Mouse (Mus musculus): Measurements from ENCODE around the gene Ndufb3. TPM values are rescaled to one million over a fixed set of nuclear protein-coding genes. Genes with fewer than 3 reads are reported as not detected.
"Not testable (repeated sequence)": the region's sequence is repeated elsewhere in the genome, so short reads cannot be mapped to it uniquely, and the experiment has no call there.

The Ndufb3 gene
- polyA plus RNA-seq (2016; fragmentation: Nextera tagmentation; extraction: Ambion mirVana), result 135 and 138 TPM in 2 replicates

DNA sequence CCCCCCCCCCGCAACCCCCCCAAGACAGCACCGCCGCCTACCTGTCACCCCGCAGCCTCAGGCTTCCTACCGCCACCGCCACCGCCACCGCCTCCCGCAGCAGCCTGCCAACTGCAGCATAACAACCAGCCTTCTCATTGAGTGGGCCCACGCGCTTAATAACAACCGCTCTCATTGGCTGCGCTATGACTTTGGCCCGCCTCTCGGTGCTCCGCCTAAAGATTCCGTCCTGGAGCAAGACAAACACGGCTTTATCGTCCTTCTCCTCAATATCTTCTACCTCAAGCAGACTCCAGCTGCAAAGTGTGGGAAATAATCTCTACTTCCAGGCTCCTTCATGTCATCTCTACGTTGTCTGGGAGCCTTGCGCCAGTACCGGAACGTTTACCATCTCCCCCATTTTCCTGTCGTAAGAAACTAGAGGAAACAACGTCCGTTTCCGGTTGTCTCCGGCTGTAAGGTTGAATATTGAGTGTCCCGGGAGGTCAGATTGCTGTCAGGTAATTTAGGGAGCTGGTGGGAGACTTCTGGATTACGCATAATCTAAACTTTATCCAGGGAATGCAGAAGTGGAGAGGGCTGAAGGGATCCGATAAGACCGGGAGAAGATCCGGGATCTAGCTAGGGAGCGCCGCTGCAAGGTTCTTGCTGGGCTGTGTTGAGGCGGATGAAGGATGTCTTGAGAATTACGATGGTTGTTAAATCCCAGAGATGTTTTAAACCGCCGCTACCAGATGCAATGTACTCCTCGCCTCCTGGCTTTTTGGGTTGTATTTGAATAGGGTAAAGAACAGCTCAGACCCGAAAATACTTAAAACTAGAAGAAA, at the start of gene Ndufb3, which contains the start of gene Fam126b:
Gene Ndufb3 (plus strand): TSS at position 214 of the 827 bp plus-strand sequence.
Gene Fam126b (minus strand): TSS at position 153 of the 827 bp plus-strand sequence.
- peak within 1 kb of the TSS; percentile 96 for H3K27ac ChIP-seq

DNA sequence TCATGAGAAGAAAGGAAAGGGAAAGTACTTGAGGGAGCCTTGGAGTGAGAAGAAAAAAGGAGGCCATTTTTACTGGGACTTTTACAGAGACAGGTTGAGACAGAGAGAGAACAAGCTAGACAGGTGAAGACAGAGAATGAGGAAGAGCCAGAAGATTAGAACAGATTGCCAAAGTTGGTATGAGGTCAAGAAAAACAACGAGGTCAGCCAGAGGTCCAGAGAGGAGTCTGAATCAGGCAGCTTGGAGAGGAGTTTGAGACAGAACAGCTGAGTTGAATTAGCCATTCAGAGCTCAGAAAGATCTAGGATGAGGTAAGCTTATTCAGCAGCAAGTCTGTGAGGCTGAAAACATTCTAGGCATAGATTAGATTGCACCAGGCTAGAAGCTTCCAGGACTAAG, 44.8 kb upstream of the Ndufb3 start:
- no peaks in the 10 kb centered on the region for H3K4me1 ChIP-seq
- H3K27ac ChIP-seq, result no peak overlapping the region
- H3K4me3 ChIP-seq, result no peak overlapping the region
- 88% methylated on average over 1 of the region's 1 CpGs for whole genome bisulfite sequencing
- no peaks in the 10 kb centered on the region for H3K27me3 ChIP-seq (ENCODE audit: poor library complexity, severe bottlenecking)
- peaks cover 63% of the 10 kb centered on the region for H3K36me3 ChIP-seq (replicated peaks)
- DNase-seq (ENCODE audit: extremely low spot score, low spot score), result no peak
- no peaks in the 10 kb centered on the region for H3K9me3 ChIP-seq

More for the DNA sequence above, at the start of gene Ndufb3, which contains the start of gene Fam126b:
- H3K9me3 ChIP-seq, result no peaks in the 10 kb centered on the region
- peaks cover 5% of the 10 kb centered on the region for H3K36me3 ChIP-seq (replicated peaks)
- under 1% methylated on average over 41 of the region's 41 CpGs for WGBS
- H3K4me3 ChIP-seq, result peak within 1 kb of the TSS; percentile 97
- DNase-seq (ENCODE audit: extremely low spot score, low spot score), result peak; percentile 89
- H3K27me3 ChIP-seq (ENCODE audit: poor library complexity, severe bottlenecking), result no peaks in the 10 kb centered on the region
- peaks cover 18% of the 10 kb centered on the region for H3K4me1 ChIP-seq

DNA sequence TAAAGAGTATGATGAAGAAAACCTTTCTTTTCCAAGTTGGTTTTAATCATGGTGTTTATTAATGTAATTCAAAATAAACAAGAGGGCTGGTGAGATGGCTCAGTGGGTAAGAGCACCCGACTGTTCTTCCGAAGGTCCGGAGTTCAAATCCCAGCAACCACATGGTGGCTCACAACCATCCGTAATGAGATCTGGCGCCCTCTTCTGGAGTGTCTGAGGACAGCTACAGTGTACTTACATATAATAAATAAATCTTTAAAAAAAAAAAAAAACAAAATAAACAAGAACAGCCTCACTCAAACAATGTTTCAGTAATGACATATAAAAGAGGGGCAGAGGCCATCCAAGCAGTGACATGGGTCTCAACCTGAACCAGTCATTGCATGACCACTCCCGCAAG, 25.8 kb upstream of the Ndufb3 start:
- not testable (repeated sequence) for H3K4me1 ChIP-seq; DNase-seq (ENCODE audit: extremely low spot score, low spot score); H3K4me3 ChIP-seq; H3K27me3 ChIP-seq (ENCODE audit: poor library complexity, severe bottlenecking); H3K9me3 ChIP-seq; H3K27ac ChIP-seq
- H3K36me3 ChIP-seq (replicated peaks), result peaks cover 21% of the 10 kb centered on the region
- 94% methylated on average over 6 of the region's 6 CpGs for WGBS

DNA sequence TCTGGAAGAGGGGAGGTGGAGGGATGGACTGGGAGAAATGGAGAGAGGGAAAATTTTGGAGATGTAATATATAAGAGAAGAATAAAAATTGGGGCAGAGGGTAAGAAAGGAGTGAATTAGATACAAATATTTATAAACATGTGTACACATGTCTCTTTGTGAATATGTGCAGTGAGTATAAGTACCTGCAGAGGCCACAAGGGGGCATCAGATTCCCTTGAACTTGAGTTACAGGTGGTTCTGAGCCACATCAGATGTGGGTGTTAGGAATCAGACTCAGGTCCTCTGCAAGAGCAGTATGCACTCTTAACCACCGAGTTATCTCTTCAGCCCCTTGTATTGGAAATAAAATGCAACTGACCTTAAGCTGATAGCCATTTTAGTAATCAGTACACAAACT, 23.7 kb upstream of the Ndufb3 start:
- Histone ChIP-seq H3K27ac (no peak overlapping the region), H3K4me3 (no peak overlapping the region), H3K9me3 (no peaks in the 10 kb centered on the region), H3K27me3 (ENCODE audit: poor library complexity, severe bottlenecking) (no peaks in the 10 kb centered on the region), H3K36me3 (replicated peaks) (peaks cover 21% of the 10 kb centered on the region), H3K4me1 (no peaks in the 10 kb centered on the region)
- no peak for DNase-seq (ENCODE audit: extremely low spot score, low spot score)
- 86% methylated on average over 1 of the region's 1 CpGs for WGBS

DNA sequence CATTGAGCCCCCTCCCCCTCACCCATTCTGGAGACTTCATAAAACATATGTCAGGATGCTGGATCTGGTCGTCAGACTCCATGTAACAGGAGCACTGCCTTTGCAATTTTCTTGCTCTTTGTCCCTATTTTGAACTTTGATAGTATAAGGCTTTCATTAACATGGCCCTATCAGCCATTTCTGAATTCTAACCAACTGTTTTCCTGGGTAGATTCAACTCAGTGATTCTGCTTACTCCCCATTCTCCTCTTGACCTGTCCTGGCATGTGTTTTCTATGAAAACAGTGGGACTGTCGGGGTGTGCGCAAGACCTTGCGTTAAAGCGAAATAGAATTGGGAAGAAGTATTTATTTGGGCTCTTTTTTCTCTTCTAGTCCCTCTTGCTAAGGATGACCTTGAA, 21.2 kb upstream of the Ndufb3 start:
- no peak for DNase-seq (ENCODE audit: extremely low spot score, low spot score)

DNA sequence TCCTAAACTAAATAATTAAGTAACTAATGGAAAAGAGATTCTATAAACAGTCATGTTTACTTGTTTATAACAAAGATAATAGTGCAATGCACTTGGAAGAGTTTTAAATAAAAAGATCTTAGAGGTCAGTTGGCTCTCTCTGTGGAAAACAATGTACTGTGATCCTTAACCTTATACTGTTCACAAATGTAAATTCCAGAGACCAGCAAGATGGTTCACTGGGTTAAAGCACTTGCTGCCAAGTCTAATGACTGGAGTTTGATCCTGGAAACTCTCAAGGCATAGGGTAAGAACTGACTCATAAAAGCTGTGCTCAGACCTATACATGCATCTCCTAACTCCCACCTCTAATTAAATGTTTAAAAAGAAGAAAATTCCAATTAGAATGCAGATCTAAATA, 19.6 kb upstream of the Ndufb3 start:
- Histone ChIP-seq H3K4me3 (no peak overlapping the region), H3K36me3 (replicated peaks) (0 out of 2 replicates have a peak, but pooled peaks cover 13% of the 10 kb centered on the region), H3K4me1 (no peaks in the 10 kb centered on the region), H3K9me3 (no peaks in the 10 kb centered on the region), H3K27me3 (ENCODE audit: poor library complexity, severe bottlenecking) (no peaks in the 10 kb centered on the region), H3K27ac (no peak overlapping the region)
- no peak for DNase-seq (ENCODE audit: extremely low spot score, low spot score)

More for the DNA sequence above, 21.2 kb upstream of the Ndufb3 start:
- Histone ChIP-seq H3K27ac (no peak overlapping the region), H3K27me3 (ENCODE audit: poor library complexity, severe bottlenecking) (no peaks in the 10 kb centered on the region), H3K36me3 (replicated peaks) (peaks cover 18% of the 10 kb centered on the region), H3K9me3 (no peaks in the 10 kb centered on the region), H3K4me1 (no peaks in the 10 kb centered on the region), H3K4me3 (no peak overlapping the region)
- 92% methylated on average over 5 of the region's 5 CpGs for WGBS

DNA sequence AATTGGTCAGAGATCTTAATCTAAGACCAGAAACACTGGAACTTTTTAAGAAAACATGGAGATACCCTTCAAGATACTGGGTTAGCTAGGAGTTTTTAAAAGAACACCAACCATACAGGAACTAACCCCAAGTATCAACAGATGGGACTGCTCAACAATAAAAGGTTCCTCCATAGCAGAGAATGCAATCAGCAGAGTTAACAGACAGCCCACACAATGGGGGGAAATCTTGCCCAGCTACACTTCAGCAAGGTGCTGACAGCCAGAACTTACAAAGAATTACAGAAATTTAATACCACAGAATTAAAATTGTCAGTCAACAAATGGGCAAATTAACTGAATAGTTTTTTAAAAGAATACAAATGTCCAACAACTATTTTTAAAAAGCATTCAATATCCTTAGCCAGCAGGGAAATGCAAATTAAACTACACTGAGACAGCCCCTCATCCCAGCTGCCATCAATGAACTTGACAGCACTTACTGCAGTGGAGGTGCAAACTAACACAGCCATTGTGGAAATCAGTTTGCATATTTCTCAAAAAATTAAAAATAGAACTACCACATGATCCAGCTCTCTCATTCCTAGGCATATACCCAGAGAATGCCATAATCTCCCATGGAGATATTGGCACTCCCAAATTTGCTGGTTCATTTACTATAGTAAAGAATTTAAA, 17.6 kb upstream of the Ndufb3 start:
- Histone ChIP-seq H3K4me3 (no peak overlapping the region), H3K36me3 (replicated peaks) (0 out of 2 replicates have a peak, but pooled peaks cover 5% of the 10 kb centered on the region), H3K27ac (no peak overlapping the region), H3K27me3 (ENCODE audit: poor library complexity, severe bottlenecking) (no peaks in the 10 kb centered on the region), H3K9me3 (no peaks in the 10 kb centered on the region), H3K4me1 (no peaks in the 10 kb centered on the region)
- no peak for DNase-seq (ENCODE audit: extremely low spot score, low spot score)

DNA sequence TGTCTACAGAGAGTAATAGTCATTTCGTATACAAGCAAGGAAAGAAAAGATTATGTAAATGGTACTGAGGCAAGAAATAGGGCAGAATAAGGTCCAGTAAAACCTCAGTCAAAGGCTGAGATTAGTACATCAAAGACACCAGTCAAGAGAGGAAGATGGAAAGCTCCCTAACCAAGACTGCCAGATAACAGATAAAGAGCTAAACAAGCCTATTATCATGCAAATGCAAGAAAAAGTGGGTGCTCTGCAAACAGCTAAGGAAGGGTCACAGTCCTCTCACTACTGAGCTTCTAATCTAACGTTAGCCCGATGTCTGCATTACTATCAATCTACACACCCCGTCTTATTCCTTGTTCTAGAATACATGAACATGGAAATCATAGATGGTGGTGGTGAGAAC, 15.7 kb upstream of the Ndufb3 start:
- Histone ChIP-seq H3K9me3 (no peaks in the 10 kb centered on the region), H3K27me3 (ENCODE audit: poor library complexity, severe bottlenecking) (no peaks in the 10 kb centered on the region), H3K36me3 (replicated peaks) (no peaks in the 10 kb centered on the region), H3K4me1 (no peaks in the 10 kb centered on the region), H3K4me3 (no peak overlapping the region), H3K27ac (no peak overlapping the region)
- 56% methylated on average over 4 of the region's 4 CpGs for WGBS
- DNase-seq (ENCODE audit: extremely low spot score, low spot score), result no peak

DNA sequence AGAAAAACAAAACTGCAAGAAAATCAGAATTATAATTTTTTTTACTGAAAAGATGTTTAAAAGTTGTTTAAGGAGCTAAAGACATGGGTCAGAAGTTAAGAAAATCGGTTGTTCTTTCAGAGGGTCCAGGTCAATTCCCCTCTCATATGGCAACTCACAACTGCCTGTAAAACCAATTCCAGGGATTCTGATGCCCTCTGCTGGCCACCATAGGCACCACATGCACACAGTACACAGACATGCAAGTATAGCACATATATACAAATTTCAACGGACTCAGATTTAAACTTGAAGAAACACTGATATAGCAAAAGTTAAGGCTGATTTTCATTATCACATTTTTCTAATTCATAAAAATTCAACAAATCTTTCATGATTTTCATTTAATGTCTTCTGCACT, 7.0 kb upstream of the Ndufb3 start:
- H3K9me3 ChIP-seq, result no peaks in the 10 kb centered on the region
- 95% methylated on average over 2 of the region's 2 CpGs for WGBS
- H3K27me3 ChIP-seq (ENCODE audit: poor library complexity, severe bottlenecking), result no peaks in the 10 kb centered on the region
- DNase-seq (ENCODE audit: extremely low spot score, low spot score), result no peak
- H3K27ac ChIP-seq, result no peak overlapping the region
- no peak overlapping the region for H3K4me3 ChIP-seq
- no peaks in the 10 kb centered on the region for H3K36me3 ChIP-seq (replicated peaks)
- no peaks in the 10 kb centered on the region for H3K4me1 ChIP-seq

DNA sequence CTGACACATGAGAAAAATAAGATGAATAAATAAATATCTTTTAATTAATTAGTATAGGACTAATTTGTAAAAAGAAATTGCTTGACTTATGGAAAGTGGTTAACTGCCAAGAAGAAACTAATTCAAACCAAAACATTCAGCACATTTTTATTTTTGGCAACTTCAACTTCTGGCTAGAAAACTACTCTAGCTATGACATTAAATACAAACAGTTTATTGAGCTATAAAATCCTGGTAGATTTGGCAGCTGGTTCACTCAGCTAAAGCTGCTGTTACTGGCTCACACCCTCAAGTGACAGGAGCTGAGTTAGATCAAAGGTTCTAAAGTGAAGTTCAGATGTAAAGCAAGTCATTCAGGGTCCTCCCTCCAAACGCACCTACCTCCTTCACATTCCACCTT, 3.6 kb upstream of the Ndufb3 start:
- WGBS, result 75% methylated on average over 1 of the region's 1 CpGs
- H3K4me3 ChIP-seq, result no peak overlapping the region
- H3K27ac ChIP-seq, result no peak overlapping the region
- no peaks in the 10 kb centered on the region for H3K36me3 ChIP-seq (replicated peaks)
- no peaks in the 10 kb centered on the region for H3K27me3 ChIP-seq (ENCODE audit: poor library complexity, severe bottlenecking)
- H3K9me3 ChIP-seq, result no peaks in the 10 kb centered on the region
- no peak for DNase-seq (ENCODE audit: extremely low spot score, low spot score)
- H3K4me1 ChIP-seq, result peaks cover 16% of the 10 kb centered on the region

DNA sequence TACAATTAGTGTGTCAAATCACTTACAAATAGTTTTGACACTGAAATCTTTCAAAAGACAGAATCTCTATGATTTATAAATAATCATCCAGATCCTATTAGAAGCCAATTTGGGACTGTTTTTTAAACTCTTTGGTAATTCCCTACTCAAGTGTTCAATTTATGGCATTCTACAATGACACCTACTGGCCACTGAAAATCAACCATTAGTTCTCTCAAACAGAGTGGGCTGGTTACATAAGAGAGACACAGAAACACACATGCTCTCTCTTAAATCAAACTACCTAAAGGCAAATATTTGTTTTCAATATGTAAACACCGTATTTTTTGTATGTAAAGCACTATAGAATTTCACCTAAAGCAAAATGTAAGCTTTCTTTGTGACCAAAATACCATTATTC, 1.9 kb upstream of the Ndufb3 start:
- 79% methylated on average over 1 of the region's 1 CpGs for WGBS
- Histone ChIP-seq H3K27me3 (ENCODE audit: poor library complexity, severe bottlenecking) (no peaks in the 10 kb centered on the region), H3K36me3 (replicated peaks) (no peaks in the 10 kb centered on the region), H3K4me3 (no peak overlapping the region), H3K27ac (no peak overlapping the region), H3K9me3 (no peaks in the 10 kb centered on the region), H3K4me1 (peaks cover 18% of the 10 kb centered on the region)
- no peak for DNase-seq (ENCODE audit: extremely low spot score, low spot score)

DNA sequence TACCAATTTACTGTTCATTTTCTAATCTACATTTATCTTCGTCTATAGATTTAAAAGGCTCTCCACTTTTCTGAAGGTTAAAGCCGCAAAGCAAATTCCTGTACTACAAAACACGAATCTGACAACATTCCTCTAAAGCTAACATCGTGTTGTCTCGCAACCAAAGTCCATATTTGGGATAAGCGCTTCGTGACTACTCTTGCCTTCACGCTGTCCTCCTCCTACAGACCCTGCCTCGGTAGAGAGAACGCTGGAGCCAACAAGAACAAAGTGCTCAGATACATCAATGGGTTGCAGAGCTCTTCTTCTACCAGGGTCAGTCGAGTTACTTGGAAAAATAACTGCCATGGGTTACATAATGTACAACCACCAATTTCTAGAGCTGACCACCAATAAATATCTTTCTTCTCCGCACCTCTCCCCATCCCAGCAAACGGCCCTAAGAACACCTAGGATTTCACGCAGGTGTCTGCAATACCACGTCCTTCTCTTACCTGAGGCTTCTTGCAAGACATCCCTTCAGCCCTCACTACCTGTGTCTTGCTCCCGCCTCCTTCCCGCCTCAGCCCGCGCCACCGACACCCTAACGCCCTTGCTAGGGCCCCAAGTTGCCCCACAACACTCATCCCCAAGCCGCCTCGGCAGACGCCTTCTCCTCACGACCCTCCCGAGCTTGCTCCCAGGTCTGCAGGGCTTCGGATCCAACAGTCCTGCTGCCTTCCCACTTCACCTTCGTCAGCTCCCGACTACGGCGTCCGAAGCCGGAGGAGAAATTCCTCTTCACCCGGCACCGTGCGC, 612 bp upstream of the Ndufb3 start:
- WGBS, result 7% methylated on average over 36 of the region's 36 CpGs
- no peaks in the 10 kb centered on the region for H3K9me3 ChIP-seq
- H3K27me3 ChIP-seq (ENCODE audit: poor library complexity, severe bottlenecking), result no peaks in the 10 kb centered on the region
- H3K4me1 ChIP-seq, result peaks cover 18% of the 10 kb centered on the region
- no peaks in the 10 kb centered on the region for H3K36me3 ChIP-seq (replicated peaks)
- H3K27ac ChIP-seq, result peak overlapping the region; percentile 96
- DNase-seq (ENCODE audit: extremely low spot score, low spot score), result no peak
- H3K4me3 ChIP-seq, result peak overlapping the region; percentile 97

Data from forebrain, embryonic 10.5 days (tissue).